10 mouse cellular contexts compared by ENCODE assay signal in genomic region chr15:37133916-37134315, GRCm38 (mm10).
DNase-seq lines count a peak whose midpoint lies in the region; ATAC-seq and TF ChIP-seq lines count a peak whose summit lies in the region.
"Had no signal": no experiment of that assay in that cellular context is flagged by ENCODE, and none has a peak within 500 bp of the region (broad histone marks: within the 10 kb centered on the region; RNA-seq: fewer than 3 reads in every experiment).

No protein-coding gene starts in this region.

- TF ChIP-seq CTCF in gastrocnemius, adult 2 months (IDR thresholded peaks at IDR 0.05) = peak; percentile 52
- peak; percentile 88 for TF ChIP-seq CTCF in hindbrain, postnatal 0 days (IDR thresholded peaks at IDR 0.05; ENCODE audit: low read depth)

- no peak overlapping the region for H3K4me3 ChIP-seq in gastrocnemius, adult 2 months
- H3K4me3 ChIP-seq in hindbrain, postnatal 0 days (ENCODE audit: low read length) = no peak overlapping the region
- H3K4me3 ChIP-seq: erythroblast, embryonic 14.5 days; liver, embryonic 13.5 days had no signal

- ATAC-seq in hindbrain, postnatal 0 days = peak; percentile 76

- DNase-seq in gastrocnemius, adult 2 months = no peak
- no peak for DNase-seq in gastrocnemius, adult 8-10 months (ENCODE audit: low spot score in 2 of 2)
- DNase-seq in left cerebral cortex, postnatal 4 days = peak; percentile 14
- DNase-seq in left cerebral cortex, adult 18-20 months (ENCODE audit: low spot score in 2 of 2) = no peak
- peak; percentile 71 for DNase-seq in brain, adult 2 months (ENCODE audit: low read depth, low spot score)
- DNase-seq in hindbrain, postnatal 0 days (ENCODE audit: low spot score) = peak; percentile 81
- DNase-seq in spleen, adult 18-20 months = no peak
- no peak for DNase-seq in frontal cortex, adult 2 months (ENCODE audit: extremely low spot score in 1 of 2, low spot score in 1 of 2)
- DNase-seq: liver, embryonic 13.5 days had no signal

- H3K36me3 ChIP-seq in hindbrain, postnatal 0 days (ENCODE audit: insufficient read depth, low read length) = no peaks in the 10 kb centered on the region
- H3K36me3 ChIP-seq: liver, embryonic 13.5 days had no signal

- no peak overlapping the region for H3K4me2 ChIP-seq in hindbrain, postnatal 0 days (ENCODE audit: low read depth, low read length)
- H3K4me2 ChIP-seq: liver, embryonic 13.5 days had no signal

- H3K9ac ChIP-seq in hindbrain, postnatal 0 days (replicated peaks; ENCODE audit: low read length) = no peak overlapping the region
- H3K9ac ChIP-seq: liver, embryonic 13.5 days had no signal

- no peaks in the 10 kb centered on the region for H3K27me3 ChIP-seq in hindbrain, postnatal 0 days (ENCODE audit: insufficient read depth, low read length)
- H3K27me3 ChIP-seq: liver, embryonic 13.5 days had no signal

- H3K4me1 ChIP-seq in hindbrain, postnatal 0 days (ENCODE audit: insufficient read depth, low read length) = 0 out of 2 replicates have a peak, but pooled peaks cover 9% of the 10 kb centered on the region

- H3K27ac ChIP-seq in gastrocnemius, adult 2 months = no peak overlapping the region
- H3K27ac ChIP-seq in hindbrain, postnatal 0 days = no peak overlapping the region; the same call in 1 of the 2 replicates
- H3K27ac ChIP-seq: liver, embryonic 13.5 days had no signal

- WGBS in hindbrain, postnatal 0 days = 30% methylated on average over 5 of the region's 5 CpGs

- H3K9me3 ChIP-seq in hindbrain, postnatal 0 days (ENCODE audit: low read length) = no peaks in the 10 kb centered on the region
- H3K9me3 ChIP-seq: liver, embryonic 13.5 days had no signal

- intact Hi-C loops in gastrocnemius, adult 2 months (cut with DNase I) = no loop called here
- intact Hi-C loops in left cerebral cortex, postnatal 4 days (cut with DNase I) = loop anchor here (5.0 kb wide), 1 partner anchor 198 kb away; no protein-coding TSS in a partner anchor

Comparison
In these comparisons a context has a peak if more than half of its experiments do, and no peak if none do; other contexts are left out.
1. DNase-seq: peak in left cerebral cortex, postnatal 4 days (single experiment), brain, adult 2 months (single experiment) and hindbrain, postnatal 0 days (single experiment); none in gastrocnemius, adult 2 months (single experiment), gastrocnemius, adult 8-10 months (0 of 2), left cerebral cortex, adult 18-20 months (0 of 2), spleen, adult 18-20 months (0 of 2) and frontal cortex, adult 2 months (0 of 2).